Mouse (Mus musculus): Measurements from ENCODE around the gene Naa20.

DNA sequence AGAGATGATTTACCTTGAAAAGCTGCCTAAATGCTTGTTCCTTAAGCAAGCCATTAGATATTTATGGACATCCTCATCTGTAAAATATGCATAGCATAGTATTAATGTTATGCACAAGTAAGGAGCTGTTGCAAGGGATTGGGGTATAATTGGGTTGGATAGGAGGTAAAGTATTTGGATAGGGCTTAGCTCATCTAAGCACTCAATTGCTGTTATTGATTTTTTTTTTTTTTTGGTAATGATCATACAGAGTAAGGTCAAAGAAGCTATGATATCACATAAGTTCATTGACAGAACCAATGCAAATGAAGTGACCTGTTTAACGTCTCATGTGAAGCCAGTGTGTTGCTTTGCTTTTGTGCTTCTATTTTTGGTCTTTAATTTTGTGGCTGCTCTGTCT lies 27.9 kb upstream of the Naa20 start:
- TF ChIP-seq CTCF (IDR thresholded peaks at IDR 0.05; ENCODE audit: control insufficient read depth, insufficient read depth, insufficient replicate concordance, low read depth, low read length) (no peak), POLR2A (IDR thresholded peaks at IDR 0.05; ENCODE audit: control insufficient read depth, low read depth, low read length) (no peak)
